Mouse (Mus musculus): ENCODE results near the gene Clba1. TPM values are rescaled to one million over a fixed set of nuclear protein-coding genes. Genes with fewer than 3 reads are reported as not detected.
A peak's percentile ranks its signal among the peaks of the same experiment; 100 is the strongest.

Gene Clba1
- polyA plus RNA-seq, 1 experiment from 2014 or later = 20.2 TPM

- Histone ChIP-seq H3K27me3 (ENCODE audit: control insufficient read depth, insufficient read depth, low read length) (peaks cover 14% of the 10 kb centered on the region), H3K4me2 (replicated peaks) (no peak overlapping the region)
- 89% methylated on average over 10 of the region's 10 CpGs for WGBS
Measured at GRCm38 (mm10) chr12:112799237-112799970, 9.3 kb upstream of the Clba1 start.

GRCm38 (mm10) chr12:112800476-112800875, 8.3 kb upstream of the Clba1 start:
- H3K27me3 ChIP-seq (ENCODE audit: control insufficient read depth, insufficient read depth, low read length) = peaks cover 14% of the 10 kb centered on the region
- H3K36me3 ChIP-seq (replicated peaks; ENCODE audit: control insufficient read depth, insufficient read depth) = no peaks in the 10 kb centered on the region
- H3K9me3 ChIP-seq (ENCODE audit: control insufficient read depth, low read length) = no peaks in the 10 kb centered on the region
- peaks cover 12% of the 10 kb centered on the region; the same call in 1 of the 2 replicates for H3K4me1 ChIP-seq (replicated peaks; ENCODE audit: control insufficient read depth, insufficient read depth, low read length)
- H3K4me2 ChIP-seq (replicated peaks) = no peak overlapping the region
- 13% methylated on average over 4 of the region's 4 CpGs for WGBS
- H3K4me3 ChIP-seq (replicated peaks; ENCODE audit: low read length) = no peak overlapping the region
- ATAC-seq (ENCODE audit: low FRiP score) (no peak), DNase-seq (ENCODE audit: low spot score) (peak; percentile 70)
- no peak overlapping the region for H3K27ac ChIP-seq
- no peak overlapping the region for H3K9ac ChIP-seq

More at GRCm38 (mm10) chr12:112799237-112799970, 9.3 kb upstream of the Clba1 start:
- H3K9me3 ChIP-seq (ENCODE audit: control insufficient read depth, low read length) = no peaks in the 10 kb centered on the region
- H3K9ac ChIP-seq = no peak overlapping the region
- no peak overlapping the region for H3K27ac ChIP-seq
- peaks cover 12% of the 10 kb centered on the region; the same call in 1 of the 2 replicates for H3K4me1 ChIP-seq (replicated peaks; ENCODE audit: control insufficient read depth, insufficient read depth, low read length)
- H3K4me3 ChIP-seq (replicated peaks; ENCODE audit: low read length) = no peak overlapping the region
- H3K36me3 ChIP-seq (replicated peaks; ENCODE audit: control insufficient read depth, insufficient read depth) = no peaks in the 10 kb centered on the region
- no peak for ATAC-seq (ENCODE audit: low FRiP score)
- no peak for DNase-seq (ENCODE audit: low spot score)

- peak within 1 kb of the TSS; percentile 70 for H3K9ac ChIP-seq
- H3K4me3 ChIP-seq (replicated peaks; ENCODE audit: low read length) = peak within 1 kb of the TSS; percentile 62
- ATAC-seq (ENCODE audit: low FRiP score) (peak; percentile 60), DNase-seq (ENCODE audit: low spot score) (peak; percentile 38)
- H3K4me1 ChIP-seq (replicated peaks; ENCODE audit: control insufficient read depth, insufficient read depth, low read length) = peaks cover 12% of the 10 kb centered on the region; the same call in 1 of the 2 replicates
- peak within 1 kb of the TSS; percentile 100 for H3K4me2 ChIP-seq (replicated peaks)
- H3K27me3 ChIP-seq (ENCODE audit: control insufficient read depth, insufficient read depth, low read length) = peaks cover 14% of the 10 kb centered on the region
- H3K36me3 ChIP-seq (replicated peaks; ENCODE audit: control insufficient read depth, insufficient read depth) = no peaks in the 10 kb centered on the region
- H3K9me3 ChIP-seq (ENCODE audit: control insufficient read depth, low read length) = no peaks in the 10 kb centered on the region
- H3K27ac ChIP-seq = no peak within 1 kb of the TSS
- WGBS = 4% methylated on average over 59 of the region's 69 CpGs
Measured at GRCm38 (mm10) chr12:112801864-112802846, 6.6 kb upstream of the Clba1 start, which contains the start of gene Ahnak2. Gene Ahnak2, minus strand, starts transcription at chr12:112802657.

- Histone ChIP-seq H3K27ac (no peak overlapping the region), H3K4me1 (replicated peaks; ENCODE audit: control insufficient read depth, insufficient read depth, low read length) (peaks cover 12% of the 10 kb centered on the region; the same call in 1 of the 2 replicates), H3K4me2 (replicated peaks) (peak overlapping the region; percentile 100; the same call in 1 of the 2 replicates), H3K27me3 (ENCODE audit: control insufficient read depth, insufficient read depth, low read length) (peaks cover 14% of the 10 kb centered on the region), H3K36me3 (replicated peaks; ENCODE audit: control insufficient read depth, insufficient read depth) (no peaks in the 10 kb centered on the region), H3K4me3 (replicated peaks; ENCODE audit: low read length) (no peak overlapping the region), H3K9me3 (ENCODE audit: control insufficient read depth, low read length) (no peaks in the 10 kb centered on the region), H3K9ac (no peak overlapping the region)
- WGBS = 37% methylated on average over 3 of the region's 3 CpGs
- DNase-seq (ENCODE audit: low spot score) (no peak), ATAC-seq (ENCODE audit: low FRiP score) (no peak)
Measured at GRCm38 (mm10) chr12:112802917-112803316, 5.8 kb upstream of the Clba1 start.

- no peak for ATAC-seq (ENCODE audit: low FRiP score)
- Histone ChIP-seq H3K4me3 (replicated peaks; ENCODE audit: low read length) (no peak overlapping the region), H3K4me1 (replicated peaks; ENCODE audit: control insufficient read depth, insufficient read depth, low read length) (peaks cover 14% of the 10 kb centered on the region), H3K4me2 (replicated peaks) (no peak overlapping the region), H3K9me3 (ENCODE audit: control insufficient read depth, low read length) (no peaks in the 10 kb centered on the region), H3K27me3 (ENCODE audit: control insufficient read depth, insufficient read depth, low read length) (peaks cover 14% of the 10 kb centered on the region), H3K9ac (no peak overlapping the region), H3K36me3 (replicated peaks; ENCODE audit: control insufficient read depth, insufficient read depth) (no peaks in the 10 kb centered on the region), H3K27ac (no peak overlapping the region)
- 49% methylated on average over 13 of the region's 13 CpGs for WGBS
- no peak for DNase-seq (ENCODE audit: low spot score)
Measured at GRCm38 (mm10) chr12:112804046-112804445, 4.7 kb upstream of the Clba1 start.

- WGBS = 82% methylated on average over 6 of the region's 6 CpGs
- no peak for ATAC-seq (ENCODE audit: low FRiP score)
Measured at GRCm38 (mm10) chr12:112806044-112806443, 2.7 kb upstream of the Clba1 start.

GRCm38 (mm10) chr12:112807796-112808195, 941 bp upstream of the Clba1 start:
- H3K4me1 ChIP-seq (replicated peaks; ENCODE audit: control insufficient read depth, insufficient read depth, low read length) = peaks cover 17% of the 10 kb centered on the region
- 77% methylated on average over 4 of the region's 4 CpGs for WGBS
- H3K4me2 ChIP-seq (replicated peaks) = peak overlapping the region; percentile 90
- H3K9ac ChIP-seq = peak overlapping the region; percentile 71
- H3K36me3 ChIP-seq (replicated peaks; ENCODE audit: control insufficient read depth, insufficient read depth) = peaks cover 9% of the 10 kb centered on the region
- no peak for DNase-seq (ENCODE audit: low spot score)
- no peak overlapping the region for H3K4me3 ChIP-seq (replicated peaks; ENCODE audit: low read length)
- ATAC-seq (ENCODE audit: low FRiP score) = no peak
- H3K9me3 ChIP-seq (ENCODE audit: control insufficient read depth, low read length) = no peaks in the 10 kb centered on the region
- H3K27me3 ChIP-seq (ENCODE audit: control insufficient read depth, insufficient read depth, low read length) = no peaks in the 10 kb centered on the region
- H3K27ac ChIP-seq = peak overlapping the region; percentile 89; the same call in 1 of the 2 replicates

More at GRCm38 (mm10) chr12:112806044-112806443, 2.7 kb upstream of the Clba1 start:
- H3K4me2 ChIP-seq (replicated peaks) = no peak overlapping the region
- H3K4me1 ChIP-seq (replicated peaks; ENCODE audit: control insufficient read depth, insufficient read depth, low read length) = peaks cover 25% of the 10 kb centered on the region
- H3K9me3 ChIP-seq (ENCODE audit: control insufficient read depth, low read length) = no peaks in the 10 kb centered on the region
- H3K4me3 ChIP-seq (replicated peaks; ENCODE audit: low read length) = no peak overlapping the region
- peaks cover 10% of the 10 kb centered on the region for H3K27me3 ChIP-seq (ENCODE audit: control insufficient read depth, insufficient read depth, low read length)
- DNase-seq (ENCODE audit: low spot score) = no peak
- no peak overlapping the region for H3K27ac ChIP-seq
- no peaks in the 10 kb centered on the region; the same call in 1 of the 2 replicates for H3K36me3 ChIP-seq (replicated peaks; ENCODE audit: control insufficient read depth, insufficient read depth)
- no peak overlapping the region for H3K9ac ChIP-seq

- Histone ChIP-seq H3K4me3 (replicated peaks; ENCODE audit: low read length) (peak overlapping the region; percentile 56), H3K9me3 (ENCODE audit: control insufficient read depth, low read length) (no peaks in the 10 kb centered on the region), H3K27me3 (ENCODE audit: control insufficient read depth, insufficient read depth, low read length) (no peaks in the 10 kb centered on the region), H3K27ac (peak overlapping the region; percentile 89), H3K4me2 (replicated peaks) (peak overlapping the region; percentile 90), H3K4me1 (replicated peaks; ENCODE audit: control insufficient read depth, insufficient read depth, low read length) (peaks cover 17% of the 10 kb centered on the region), H3K36me3 (replicated peaks; ENCODE audit: control insufficient read depth, insufficient read depth) (peaks cover 13% of the 10 kb centered on the region), H3K9ac (peak overlapping the region; percentile 71)
- 60% methylated on average over 5 of the region's 5 CpGs for WGBS
- no peak for DNase-seq (ENCODE audit: low spot score)
- peak; percentile 18 for ATAC-seq (ENCODE audit: low FRiP score)
Measured at GRCm38 (mm10) chr12:112808212-112808586, 538 bp upstream of the Clba1 start.

- H3K4me3 ChIP-seq (replicated peaks; ENCODE audit: low read length) = peak overlapping the region; percentile 56
- peaks cover 25% of the 10 kb centered on the region for H3K36me3 ChIP-seq (replicated peaks; ENCODE audit: control insufficient read depth, insufficient read depth)
- no peaks in the 10 kb centered on the region for H3K9me3 ChIP-seq (ENCODE audit: control insufficient read depth, low read length)
- H3K4me2 ChIP-seq (replicated peaks) = peak overlapping the region; percentile 90
- no peaks in the 10 kb centered on the region for H3K27me3 ChIP-seq (ENCODE audit: control insufficient read depth, insufficient read depth, low read length)
- no peak for ATAC-seq (ENCODE audit: low FRiP score)
- H3K4me1 ChIP-seq (replicated peaks; ENCODE audit: control insufficient read depth, insufficient read depth, low read length) = peaks cover 17% of the 10 kb centered on the region
- DNase-seq (ENCODE audit: low spot score) = no peak
- H3K27ac ChIP-seq = no peak overlapping the region
- peak overlapping the region; percentile 71 for H3K9ac ChIP-seq
- WGBS = 26% methylated on average over 8 of the region's 8 CpGs
Measured at GRCm38 (mm10) chr12:112809641-112810040, 904 bp downstream of the Clba1 start.

Data from hindbrain, embryonic 14.5 days (tissue).